Mouse (Mus musculus) heart, adult 2 months (tissue): ENCODE data around the gene Chmp4b. TPM values are rescaled to one million over a fixed set of nuclear protein-coding genes. Genes with fewer than 3 reads are reported as not detected.

Source experiments
- DNase-seq, 2 experiments: peaks; one replicate each; pipeline ENCODE4 v3.0.0; 2021
- H3K27ac ChIP-seq: fragments of 200-600 bp; 2 replicates; pipeline ENCODE4 v1.8.1; 2022
- H3K27me3 ChIP-seq: fragments of 200-500 bp; 2 replicates; pipeline ENCODE4 v1.6.1; 2012; ENCODE audit warnings: mild to moderate bottlenecking, low read length, inconsistent platforms, mixed read lengths; ENCODE audit not compliant: control insufficient read depth, insufficient read depth
- H3K36me3 ChIP-seq: fragments of 200-500 bp; 2 replicates; pipeline ENCODE4 v1.6.1; 2012; ENCODE audit warnings: low read length, inconsistent platforms; ENCODE audit not compliant: control insufficient read depth, insufficient read depth
- H3K4me1 ChIP-seq: fragments of 200-500 bp; 2 replicates; pipeline ENCODE4 v1.6.1; 2011; ENCODE audit warnings: low read length; ENCODE audit not compliant: control insufficient read depth, insufficient read depth
- H3K4me3 ChIP-seq: fragments of 200-600 bp; 2 replicates; pipeline ENCODE4 v1.8.1; 2022
- H3K79me2 ChIP-seq: fragments of 200-500 bp; replicated peaks from 2 replicates; pipeline ENCODE4 v1.6.1; 2012; ENCODE audit warnings: mild to moderate bottlenecking, inconsistent platforms, low read length, moderate library complexity, mixed read lengths; ENCODE audit not compliant: control insufficient read depth, insufficient read depth
- H3K9ac ChIP-seq: fragments of 200-500 bp; 2 replicates; pipeline ENCODE4 v1.6.1; 2012; ENCODE audit warnings: low read depth, mild to moderate bottlenecking, control low read depth, inconsistent platforms, low read length, mixed read lengths
- CTCF ChIP-seq: fragments of 200-600 bp; IDR thresholded peaks from 2 replicates; pipeline ENCODE4 v1.8.1; 2022; ENCODE audit warnings: antibody characterized with exemption, mild to moderate bottlenecking, moderate library complexity
- EP300 ChIP-seq: fragments of 200-500 bp; IDR thresholded peaks from 2 replicates; pipeline ENCODE4 v1.6.1; 2011; ENCODE audit warnings: low read depth, low read length, control low read depth; ENCODE audit not compliant: insufficient read depth
- POLR2A ChIP-seq: fragments of 200-500 bp; IDR thresholded peaks from 2 replicates; pipeline ENCODE4 v1.6.1; 2011; ENCODE audit warnings: mild to moderate bottlenecking, low read depth, low read length, control low read depth; ENCODE audit not compliant: insufficient read depth
- WGBS: fragments of 180-500 bp; shearing (Covaris S2); methylation state at CpG from one replicate; pipeline ENCODE4 v1.1.7; 2018; 5-methylcytosine and 5-hydroxymethylcytosine counted together
- intact Hi-C: fragments of 180-260 bp; cut with DNase I; formaldehyde crosslinking; loops from one replicate; pipeline ENCODE4 v1.15.1; 2025
- polyA plus RNA-seq: library from polyadenylated mRNA; depleted of rRNA; stranded (reverse); fragments of >200 nt; gene quantifications from 2 replicates; pipeline ENCODE4 v1.2.3, GENCODE M21; 2012
- total RNA-seq, 2 experiments: library from RNA; stranded (reverse); gene quantifications; 2 replicates each; pipeline ENCODE4 v1.2.3; 2021

Chmp4b gene
- total and polyA plus RNA-seq, 3 experiments = 64.4 to 124 (median 106) TPM

DNA sequence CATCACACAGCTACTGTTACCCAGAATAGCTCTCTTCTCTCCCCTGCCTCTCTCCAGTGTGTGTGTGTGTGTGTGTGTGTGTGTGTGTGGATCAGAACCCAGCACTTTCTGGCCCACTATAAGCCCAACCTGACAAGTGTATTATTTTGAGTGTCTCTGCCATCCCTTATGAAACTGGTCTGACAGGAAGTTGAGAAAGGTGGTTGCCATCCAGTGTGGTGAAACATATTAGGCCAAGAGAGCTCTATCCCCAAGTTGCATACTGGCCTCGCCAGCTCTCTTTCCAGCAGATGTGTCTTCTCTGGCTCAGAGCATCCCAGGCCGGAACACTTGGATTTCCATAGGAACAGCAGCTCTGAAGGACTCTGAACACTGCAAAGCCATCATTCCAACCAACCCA, 48.7 kb downstream of the Chmp4b start:
- Histone ChIP-seq H3K9ac (no peak overlapping the region), H3K27me3 (no peaks in the 10 kb centered on the region), H3K4me1 (no peaks in the 10 kb centered on the region), H3K79me2 (no peaks in the 10 kb centered on the region), H3K27ac (no peak overlapping the region), H3K36me3 (no peaks in the 10 kb centered on the region), H3K4me3 (no peak overlapping the region)
- intact Hi-C loops = no loop called here
- WGBS = 86% methylated on average over 2 of the region's 2 CpGs
- no peak for TF ChIP-seq EP300
- no peak for TF ChIP-seq CTCF
- no peak for TF ChIP-seq POLR2A
- DNase-seq = no peak

DNA sequence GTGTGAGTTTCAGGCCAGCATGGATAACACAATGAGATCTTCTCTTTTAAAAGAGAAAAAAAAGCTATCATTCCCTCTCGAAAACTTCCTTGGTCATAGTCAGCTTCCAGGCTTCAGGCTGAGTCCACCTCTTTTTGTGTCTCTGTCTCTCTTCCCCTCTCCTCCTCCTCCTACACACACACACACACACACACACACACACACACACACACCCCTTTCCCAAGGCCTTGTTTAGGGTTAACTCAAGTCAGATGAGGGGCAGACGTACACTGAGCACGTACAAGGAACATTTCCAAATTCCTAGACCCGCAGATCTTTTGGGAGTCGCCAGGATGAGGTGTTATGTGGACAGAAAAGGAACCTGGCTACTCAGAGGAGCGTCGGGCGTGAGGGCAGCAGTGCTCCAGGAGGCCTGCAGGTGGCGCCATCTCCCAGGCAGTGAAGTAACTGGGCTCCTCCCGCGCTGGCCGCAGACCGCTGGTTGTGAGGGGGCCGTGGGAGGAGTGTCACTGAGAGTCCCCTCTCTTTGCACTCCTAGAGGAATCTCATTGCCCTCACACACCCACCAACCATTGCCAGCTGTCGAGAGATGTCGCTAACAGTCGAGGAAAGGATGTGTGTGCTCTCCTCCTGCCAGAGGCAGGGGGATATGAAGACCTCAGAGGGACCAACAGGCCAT, 51.3 kb downstream of the Chmp4b start:
- Histone ChIP-seq H3K9ac (no peak overlapping the region), H3K79me2 (no peaks in the 10 kb centered on the region), H3K4me1 (no peaks in the 10 kb centered on the region), H3K27me3 (no peaks in the 10 kb centered on the region), H3K27ac (no peak overlapping the region), H3K4me3 (no peak overlapping the region), H3K36me3 (no peaks in the 10 kb centered on the region)
- 0 out of 2 replicates have a peak, but pooled peaks have one; percentile 32 for TF ChIP-seq EP300
- TF ChIP-seq CTCF = peak; percentile 94; the same call in 1 of the 2 replicates
- TF ChIP-seq POLR2A = no peak
- intact Hi-C loops = loop anchor here (1.0 kb wide), 2 partner anchors 153 to 241 kb away; no protein-coding TSS in a partner anchor
- peak; percentile 45 to 76 for DNase-seq
- 4% methylated on average over 17 of the region's 17 CpGs for WGBS

DNA sequence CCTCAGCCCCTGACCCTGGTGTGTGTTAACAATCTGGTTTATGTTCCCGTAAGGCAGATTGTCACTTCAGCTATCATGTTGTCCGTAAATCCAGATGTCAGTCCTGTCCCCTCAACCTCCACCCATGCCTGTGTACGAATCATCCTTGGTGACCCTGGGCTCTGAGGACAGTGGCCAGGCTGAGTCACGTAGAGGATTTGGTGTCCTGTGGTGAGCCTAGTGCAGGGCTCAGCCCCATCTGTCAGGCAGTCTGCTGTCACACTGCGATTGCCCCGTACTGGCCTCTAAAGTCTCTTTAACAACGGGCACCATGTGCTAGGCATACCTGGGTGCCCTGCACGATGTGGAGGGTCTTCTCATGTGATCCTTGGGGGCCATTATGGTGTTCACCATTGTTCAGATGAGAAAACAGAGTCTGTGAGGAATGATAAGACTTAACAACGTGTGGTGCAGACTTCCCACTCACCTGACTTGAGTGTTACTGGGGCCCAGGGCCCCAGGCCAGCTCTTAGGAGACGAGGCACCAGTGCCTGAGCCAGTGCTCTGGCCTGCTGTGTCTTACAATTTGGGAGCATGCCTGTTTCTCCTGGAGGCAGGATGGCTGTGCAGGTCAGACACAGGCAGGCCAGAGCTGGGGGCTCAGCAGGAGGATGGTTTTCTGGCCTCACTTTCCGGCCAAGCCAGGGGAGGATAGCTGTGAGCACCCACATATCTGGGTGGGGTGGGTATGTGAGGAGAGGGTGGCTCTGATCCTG, 55.2 kb downstream of the Chmp4b start:
- H3K27me3 ChIP-seq = no peaks in the 10 kb centered on the region
- no peak for DNase-seq
- no peak overlapping the region for H3K9ac ChIP-seq
- no peak overlapping the region for H3K4me3 ChIP-seq
- TF ChIP-seq EP300 (no peak), POLR2A (no peak), CTCF (no peak)
- no peak overlapping the region for H3K27ac ChIP-seq
- no peaks in the 10 kb centered on the region for H3K79me2 ChIP-seq
- no peaks in the 10 kb centered on the region for H3K36me3 ChIP-seq
- 73% methylated on average over 11 of the region's 11 CpGs for WGBS
- no peaks in the 10 kb centered on the region for H3K4me1 ChIP-seq
- intact Hi-C loops = no loop called here

DNA sequence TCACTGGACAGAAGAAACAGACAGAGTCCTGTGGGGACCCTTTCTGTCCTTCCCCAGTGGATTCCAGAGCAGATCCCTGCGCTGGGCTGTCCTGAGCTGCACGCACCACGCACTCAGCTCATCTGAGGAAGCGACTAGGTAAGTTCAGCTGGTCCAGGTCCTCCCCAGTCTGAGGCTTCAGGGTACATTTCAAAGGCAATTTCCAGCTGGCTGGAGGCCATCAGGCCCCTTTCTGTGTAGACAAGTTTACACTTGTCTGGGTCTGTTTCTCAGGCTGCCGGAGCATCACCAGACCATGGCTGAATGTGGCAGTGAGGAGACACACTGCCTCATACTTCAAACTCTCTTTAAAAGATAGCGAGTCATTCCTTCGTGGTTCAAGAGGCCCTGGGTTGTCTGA, 55.8 kb downstream of the Chmp4b start:
- no peaks in the 10 kb centered on the region for H3K79me2 ChIP-seq
- H3K27ac ChIP-seq = no peak overlapping the region
- intact Hi-C loops = no loop called here
- H3K4me1 ChIP-seq = no peaks in the 10 kb centered on the region
- H3K4me3 ChIP-seq = no peak overlapping the region
- TF ChIP-seq EP300 (no peak), POLR2A (no peak), CTCF (no peak)
- no peaks in the 10 kb centered on the region for H3K36me3 ChIP-seq
- no peak overlapping the region for H3K9ac ChIP-seq
- WGBS = 84% methylated on average over 7 of the region's 7 CpGs
- DNase-seq = no peak
- no peaks in the 10 kb centered on the region for H3K27me3 ChIP-seq

DNA sequence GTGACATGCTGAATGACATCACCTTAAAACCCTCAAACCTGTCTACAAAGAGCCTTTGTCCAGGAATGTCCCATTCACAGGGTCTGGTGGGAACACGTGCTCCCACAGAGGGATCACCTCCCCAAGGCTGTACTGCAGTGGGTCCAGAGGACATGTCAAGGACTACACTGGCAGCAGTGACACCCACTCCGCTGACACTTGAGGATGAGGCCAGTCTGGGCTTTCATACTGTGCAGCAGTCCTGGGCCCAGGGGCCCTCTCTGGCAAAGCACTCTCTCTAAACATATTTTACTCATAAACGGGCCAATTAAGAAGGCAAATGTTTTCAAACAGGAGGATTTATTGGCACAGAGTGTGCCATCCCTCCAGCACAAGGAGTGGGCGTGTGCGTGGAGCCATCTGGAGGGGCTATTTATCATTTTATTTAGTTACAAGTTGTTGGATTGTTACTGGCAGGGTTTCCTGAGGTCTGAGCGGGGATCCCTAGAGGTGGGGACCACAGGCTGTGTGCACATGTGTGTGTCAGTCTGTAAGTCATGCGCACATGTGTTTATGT, 56.4 kb downstream of the Chmp4b start:
- intact Hi-C loops = no loop called here

More for the DNA sequence above, 56.4 kb downstream of the Chmp4b start:
- 82% methylated on average over 7 of the region's 7 CpGs for WGBS
- H3K27me3 ChIP-seq = no peaks in the 10 kb centered on the region
- no peak overlapping the region for H3K9ac ChIP-seq
- DNase-seq = no peak
- no peak overlapping the region for H3K4me3 ChIP-seq
- H3K4me1 ChIP-seq = no peaks in the 10 kb centered on the region
- no peaks in the 10 kb centered on the region for H3K36me3 ChIP-seq
- no peak for TF ChIP-seq CTCF
- TF ChIP-seq POLR2A = no peak
- no peak for TF ChIP-seq EP300
- no peak overlapping the region for H3K27ac ChIP-seq
- H3K79me2 ChIP-seq = no peaks in the 10 kb centered on the region
